Mouse (Mus musculus): ENCODE data around the gene Spata20.

DNA sequence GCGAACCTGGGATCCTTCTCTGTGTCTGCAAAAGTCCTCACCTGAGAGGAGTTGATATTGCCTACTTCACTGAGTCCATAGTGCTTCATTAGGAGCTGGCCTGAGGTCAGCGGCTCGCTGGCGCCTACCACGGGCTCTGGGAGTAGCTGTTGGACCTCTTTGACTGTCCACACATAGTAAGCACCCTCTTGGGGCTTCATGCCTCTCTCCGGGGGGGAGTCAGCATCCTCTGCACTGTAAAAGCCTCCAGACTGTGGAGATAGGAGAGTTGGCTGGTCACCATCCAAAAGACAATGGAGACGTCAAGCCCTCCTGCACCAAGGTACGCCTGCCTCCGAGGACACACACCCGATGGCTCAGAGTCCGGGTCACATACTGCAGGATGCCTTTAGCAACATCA is 3.2 kb downstream of the Spata20 start:
- TF ChIP-seq CTCF (IDR thresholded peaks at IDR 0.05; ENCODE audit: control insufficient read depth, insufficient read depth, insufficient replicate concordance, low read depth, low read length) (no peak), POLR2A (IDR thresholded peaks at IDR 0.05; ENCODE audit: control insufficient read depth, low read depth, low read length) (no peak)

All from testis, adult 2 months (tissue).